Mouse (Mus musculus): Measurements from ENCODE around the gene Fkbp8.

The Fkbp8 gene

DNA sequence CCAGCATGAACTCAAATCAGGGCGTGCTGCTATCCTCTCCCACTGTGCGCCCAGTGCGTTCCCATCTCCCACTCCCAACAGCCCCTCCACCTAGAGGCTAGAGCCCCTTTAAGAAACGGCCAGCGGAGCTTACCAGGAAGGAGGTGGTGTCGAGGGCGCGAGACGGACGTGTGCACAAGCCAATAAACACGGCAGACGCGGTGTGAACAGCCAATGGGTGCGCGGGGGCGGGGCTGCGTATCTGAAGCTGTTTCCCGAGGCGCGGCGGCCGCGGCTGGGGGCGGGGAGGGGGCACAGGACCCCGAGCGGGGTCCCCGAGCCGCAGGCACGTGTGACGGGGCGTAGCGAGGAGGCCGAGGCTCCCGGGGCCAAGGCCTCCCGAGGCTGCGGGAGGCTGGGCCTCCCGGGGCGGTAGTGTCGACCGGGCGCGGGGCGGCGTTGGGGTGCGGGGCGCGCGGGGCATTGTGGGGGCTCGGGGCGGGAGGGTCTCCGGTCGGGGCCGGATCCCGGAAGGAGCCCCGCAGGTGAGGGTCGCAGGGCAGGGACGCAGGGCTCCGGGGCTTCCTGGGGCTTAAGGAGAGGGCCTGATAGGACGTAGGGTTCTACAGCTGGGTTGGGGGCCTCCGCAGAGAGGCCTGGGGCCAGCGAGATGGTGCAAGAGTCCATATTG lies at the start of gene Fkbp8, which contains the start of gene Kxd1:
Gene Fkbp8 (plus strand): TSS at position 213 of the 670 bp plus-strand sequence.
Gene Kxd1 (minus strand): TSS at position 445 of the 670 bp plus-strand sequence.
- peak; percentile 94 for DNase-seq (ENCODE audit: low spot score)

- DNase-seq (ENCODE audit: low spot score): no peak
Observed at GRCm38 (mm10) chr8:70481908-70482307, 45.6 kb upstream of the Fkbp8 start.

- no peak for DNase-seq (ENCODE audit: low spot score)
Observed at GRCm38 (mm10) chr8:70482943-70483342, 44.6 kb upstream of the Fkbp8 start.

DNA sequence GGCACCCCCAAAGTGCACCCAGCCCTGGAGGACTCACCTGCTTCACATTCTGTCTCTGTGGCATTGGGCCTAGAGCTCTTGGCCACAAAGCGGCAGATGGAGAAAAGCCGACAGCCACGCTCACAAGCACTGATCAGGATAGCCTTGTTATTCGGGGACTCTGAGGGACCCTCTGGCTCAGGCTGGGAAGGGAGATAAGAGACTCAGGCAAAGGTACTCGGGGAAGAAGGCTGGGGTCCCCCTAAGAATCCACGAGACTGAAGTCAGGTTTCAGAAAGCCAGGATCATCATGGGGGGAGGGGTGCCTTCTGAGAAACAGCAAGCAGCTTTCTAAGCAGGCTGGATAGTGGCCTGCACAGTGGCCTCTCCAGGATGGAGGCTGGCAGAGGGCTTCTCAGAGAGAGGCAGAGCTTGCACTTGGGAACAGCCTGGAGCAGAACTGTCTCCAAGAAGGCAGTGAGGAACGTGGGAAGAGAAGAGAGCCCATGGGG lies 41.3 kb upstream of the Fkbp8 start:
- no peak for DNase-seq (ENCODE audit: low spot score)

- DNase-seq (ENCODE audit: low spot score): no peak
Observed at GRCm38 (mm10) chr8:70486941-70487520, 40.5 kb upstream of the Fkbp8 start, which contains the start of gene Tmem59l. TSS of gene Tmem59l (minus strand) at chr8:70487358.

DNA sequence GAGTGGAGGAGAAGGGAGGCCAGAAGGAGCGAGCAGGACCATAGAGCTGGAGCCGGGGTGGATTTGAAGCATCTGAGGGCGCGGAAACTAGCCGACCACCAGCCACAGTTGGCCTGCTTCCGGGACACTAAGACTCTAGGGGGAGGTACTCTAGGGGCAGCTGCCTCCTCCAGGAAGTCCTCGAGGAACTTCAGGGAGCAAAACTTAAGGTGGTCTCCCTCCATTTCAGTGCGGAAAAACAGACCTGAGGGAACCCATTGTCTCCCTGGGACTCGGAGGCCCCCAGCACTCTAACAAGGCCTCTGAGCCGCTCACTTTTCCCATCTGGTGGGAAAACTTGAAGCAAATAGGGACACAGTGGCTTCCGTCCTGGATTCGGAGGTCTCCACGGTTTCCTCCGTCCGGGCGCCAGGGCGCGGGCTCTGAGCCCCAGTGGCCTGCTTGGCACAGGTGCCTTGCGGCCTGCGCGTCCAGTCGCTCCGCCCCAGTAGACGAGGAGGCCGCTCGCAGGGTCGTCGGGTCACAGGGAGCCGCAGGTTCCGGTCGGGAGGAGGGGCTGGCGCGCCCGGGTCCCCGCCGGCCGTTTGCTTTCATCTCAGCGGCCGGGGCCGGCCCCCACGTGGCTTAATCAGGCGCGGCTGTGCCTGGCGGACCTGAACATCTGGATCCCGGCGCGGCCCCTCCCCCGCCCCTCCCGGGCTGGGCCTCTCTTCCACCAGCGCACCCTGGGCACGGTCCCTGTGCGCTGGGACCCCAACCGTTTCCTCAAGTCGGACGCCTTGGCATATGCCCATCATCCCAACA lies 39.3 kb upstream of the Fkbp8 start:
- no peak for DNase-seq (ENCODE audit: low spot score)

DNA sequence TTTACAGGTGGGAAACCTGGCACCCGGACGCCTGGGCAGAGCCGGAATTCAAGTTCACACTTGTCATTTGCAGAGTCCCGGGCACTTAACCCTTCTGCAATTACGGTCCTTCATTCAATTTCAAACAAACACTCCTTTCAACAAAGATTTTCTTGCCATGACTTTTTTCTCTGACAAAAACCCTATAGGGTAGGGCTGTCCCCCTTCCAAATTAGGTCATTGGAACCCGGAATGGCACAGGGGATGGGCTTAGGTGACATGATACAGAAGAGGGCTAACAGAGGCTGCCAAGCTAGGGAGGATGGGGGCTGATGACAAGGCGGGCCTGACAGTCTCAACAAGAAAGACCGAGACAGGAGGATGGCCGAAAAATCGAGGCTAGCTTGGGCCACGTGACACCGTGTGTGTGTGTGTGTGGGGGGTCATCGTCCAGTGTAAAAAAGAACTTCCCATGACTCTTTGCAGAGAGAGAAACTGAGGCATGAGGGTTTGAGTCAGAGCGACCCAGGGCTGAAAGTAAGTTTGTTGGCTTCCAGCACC lies 38.5 kb upstream of the Fkbp8 start:
- no peak for DNase-seq (ENCODE audit: low spot score)

- no peak for DNase-seq (ENCODE audit: low spot score)
Observed at GRCm38 (mm10) chr8:70489576-70489975, 37.9 kb upstream of the Fkbp8 start.

- DNase-seq (ENCODE audit: low spot score): no peak
Observed at GRCm38 (mm10) chr8:70490061-70490879, 37.3 kb upstream of the Fkbp8 start.

- DNase-seq (ENCODE audit: low spot score): no peak
Observed at GRCm38 (mm10) chr8:70490880-70491495, 36.5 kb upstream of the Fkbp8 start.

GRCm38 (mm10) chr8:70492664-70493640 lies 34.6 kb upstream of the Fkbp8 start, which contains the start of gene Crlf1:
TSS of gene Crlf1 (plus strand) at chr8:70493158.
- no peak for DNase-seq (ENCODE audit: low spot score)

DNA sequence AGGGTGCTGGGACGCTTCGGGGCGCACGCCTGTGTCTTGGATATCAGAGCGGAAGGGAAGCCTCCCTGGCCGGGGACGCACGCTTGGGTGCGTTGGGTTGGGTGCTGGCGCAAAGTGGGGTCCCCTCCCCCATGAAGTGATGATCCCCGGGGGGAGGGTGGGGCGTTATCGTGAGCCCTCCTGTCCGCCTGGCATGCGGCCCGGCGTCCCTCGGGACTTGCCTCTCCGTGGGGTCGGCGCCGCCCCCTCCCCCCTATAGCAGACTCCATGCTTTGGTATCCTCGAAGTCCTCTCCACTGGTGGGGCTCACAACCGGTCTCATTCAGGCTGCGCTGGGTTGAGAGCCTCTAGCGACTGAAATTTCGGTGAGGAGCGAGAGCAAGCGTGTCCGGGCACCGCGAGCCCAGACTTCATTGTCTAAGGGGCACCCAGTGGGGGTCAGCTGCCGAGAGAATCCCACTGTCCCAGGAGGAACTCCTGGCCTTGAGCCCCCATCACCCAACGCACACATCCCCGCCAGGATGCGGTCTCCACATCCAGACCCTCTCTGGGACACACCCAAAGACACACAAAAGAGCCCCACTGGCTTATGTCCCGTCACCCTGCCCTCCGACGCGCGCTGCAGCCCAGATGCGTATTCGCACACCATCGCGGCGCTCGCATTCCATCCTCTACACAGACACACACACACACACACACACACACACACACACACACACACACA lies 33.7 kb upstream of the Fkbp8 start:
- no peak for DNase-seq (ENCODE audit: low spot score)

DNA sequence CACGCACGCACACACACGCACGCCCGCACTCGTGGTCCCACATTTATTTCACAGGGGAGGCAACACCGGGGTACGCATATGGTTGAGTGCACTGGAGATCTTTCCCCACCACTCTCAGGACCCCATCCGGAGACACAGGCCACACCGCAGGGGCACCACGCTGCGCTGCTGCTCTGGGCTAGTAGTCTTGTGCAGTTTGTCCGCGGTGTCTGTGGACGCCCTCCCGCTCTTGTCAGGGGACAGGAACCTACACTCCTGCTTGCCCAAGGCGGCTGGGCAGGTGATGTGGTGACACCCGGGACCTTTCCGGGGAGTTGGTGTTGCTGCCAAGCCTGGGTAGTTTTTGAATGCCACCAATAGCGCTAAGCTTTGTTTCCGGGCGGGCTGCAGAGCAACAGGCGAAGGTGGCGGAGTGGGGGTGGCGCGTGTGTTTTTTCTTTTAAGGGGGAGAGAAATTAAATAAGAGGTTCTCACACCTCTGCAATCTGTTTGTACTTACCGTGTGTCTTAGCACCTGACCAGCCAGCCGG lies 33.0 kb upstream of the Fkbp8 start:
- no peak for DNase-seq (ENCODE audit: low spot score)

- DNase-seq (ENCODE audit: low spot score): no peak
Observed at GRCm38 (mm10) chr8:70495001-70495770, 32.3 kb upstream of the Fkbp8 start.

DNA sequence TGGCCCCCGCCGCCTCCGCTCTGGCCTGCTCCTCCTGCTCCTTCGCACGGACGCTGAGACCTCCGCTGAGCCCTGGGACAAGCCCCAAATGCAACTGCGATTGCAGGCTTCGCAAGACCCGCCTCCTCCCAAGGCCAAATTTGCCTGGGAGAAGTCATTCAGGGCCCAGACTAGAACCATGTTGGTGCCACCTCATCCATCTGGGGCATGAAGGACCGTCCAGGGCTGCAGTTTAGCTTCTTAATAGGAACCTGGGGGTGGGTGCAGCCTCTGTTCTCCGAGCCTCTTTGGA lies 31.8 kb upstream of the Fkbp8 start:
- DNase-seq (ENCODE audit: low spot score): no peak

- no peak for DNase-seq (ENCODE audit: low spot score)
Observed at GRCm38 (mm10) chr8:70500386-70501301, 26.9 kb upstream of the Fkbp8 start.

- DNase-seq (ENCODE audit: low spot score): no peak
Observed at GRCm38 (mm10) chr8:70501820-70502529, 25.5 kb upstream of the Fkbp8 start.

Data from spleen, adult 12 weeks (tissue).